ENCODE assay signal across 8 mouse cellular contexts in the genomic region with DNA sequence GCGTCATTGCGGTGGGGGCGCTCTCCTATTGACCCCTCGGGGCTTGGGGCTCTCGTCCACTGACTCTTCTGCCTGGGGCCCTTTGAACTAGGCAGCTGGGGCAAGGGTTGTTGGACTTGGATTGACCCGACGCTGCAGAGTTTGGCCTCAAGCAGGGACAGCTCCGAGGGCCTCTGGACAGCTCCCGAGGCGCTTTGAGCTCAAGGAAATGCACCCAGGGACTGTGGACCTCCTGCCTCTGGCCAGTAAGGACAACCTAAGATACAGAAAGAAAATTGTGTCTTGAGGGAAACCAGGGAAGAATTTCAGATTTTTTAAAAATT. TPM values are rescaled to one million over a fixed set of nuclear protein-coding genes. Genes with fewer than 3 reads are reported as not detected.
A peak's percentile ranks its signal among the peaks of the same experiment; 100 is the strongest.
DNase-seq lines count a peak whose midpoint lies in the region; ATAC-seq and TF ChIP-seq lines count a peak whose summit lies in the region.

No protein-coding gene starts in this region.

- no peak for ATAC-seq in embryonic facial prominence, embryonic 14.5 days (ENCODE audit: low read depth)
- ATAC-seq in intestine, embryonic 14.5 days (replicated peaks; ENCODE audit: low FRiP score, low TSS enrichment, low read depth): no peak; the same call in 1 of the 2 replicates
- ATAC-seq in midbrain, postnatal 0 days (ENCODE audit: low FRiP score): no peak

- peaks cover 17% of the 10 kb centered on the region; the same call in 1 of the 2 replicates for H3K27me3 ChIP-seq in embryonic facial prominence, embryonic 14.5 days (replicated peaks; ENCODE audit: control insufficient read depth, insufficient read depth, low read length)
- H3K27me3 ChIP-seq in intestine, embryonic 14.5 days (replicated peaks; ENCODE audit: control insufficient read depth, insufficient read depth, low read length): peaks cover 4% of the 10 kb centered on the region; the same call in 1 of the 2 replicates
- H3K27me3 ChIP-seq in midbrain, postnatal 0 days (ENCODE audit: insufficient read depth, low read length): no peaks in the 10 kb centered on the region

- TF ChIP-seq CTCF in left cerebral cortex, adult 2 months (IDR thresholded peaks at IDR 0.05): no peak
- TF ChIP-seq CTCF in midbrain, postnatal 0 days (IDR thresholded peaks at IDR 0.05): no peak

- intact Hi-C loops in left cerebral cortex, adult 2 months (cut with DNase I): loop anchor here (2.0 to 5.0 kb wide), 5 partner anchors 39 to 201 kb away; no protein-coding TSS in a partner anchor
- intact Hi-C loops in left cerebral cortex, postnatal 14 days (cut with DNase I): loop anchor here (5.0 to 10.0 kb wide), 4 partner anchors 41 to 183 kb away; no protein-coding TSS in a partner anchor

- H3K27ac ChIP-seq in left cerebral cortex, adult 2 months: no peak overlapping the region
- peak overlapping the region; percentile 80; the same call in 1 of the 2 replicates for H3K27ac ChIP-seq in embryonic facial prominence, embryonic 14.5 days (replicated peaks; ENCODE audit: low read depth, low read length)
- H3K27ac ChIP-seq in intestine, embryonic 14.5 days (ENCODE audit: low read depth): peak overlapping the region; percentile 72; the same call in 1 of the 2 replicates
- peak overlapping the region; percentile 67 for H3K27ac ChIP-seq in midbrain, postnatal 0 days (ENCODE audit: low read depth, low read length)

- no peaks in the 10 kb centered on the region for H3K9me3 ChIP-seq in embryonic facial prominence, embryonic 14.5 days (ENCODE audit: control insufficient read depth, low read length)
- no peaks in the 10 kb centered on the region for H3K9me3 ChIP-seq in intestine, embryonic 14.5 days (ENCODE audit: control insufficient read depth, low read length)
- H3K9me3 ChIP-seq in midbrain, postnatal 0 days (ENCODE audit: low read length): no peaks in the 10 kb centered on the region

- peaks cover 3% of the 10 kb centered on the region; the same call in 1 of the 2 replicates for H3K4me1 ChIP-seq in embryonic facial prominence, embryonic 14.5 days (ENCODE audit: control insufficient read depth, insufficient read depth, low read length)
- no peaks in the 10 kb centered on the region for H3K4me1 ChIP-seq in intestine, embryonic 14.5 days (replicated peaks; ENCODE audit: control insufficient read depth, insufficient read depth, low read length)
- H3K4me1 ChIP-seq in midbrain, postnatal 0 days (ENCODE audit: insufficient read depth, low read length): no peaks in the 10 kb centered on the region

- H3K36me3 ChIP-seq in embryonic facial prominence, embryonic 14.5 days (ENCODE audit: control insufficient read depth, insufficient read depth, low read length): no peaks in the 10 kb centered on the region
- no peaks in the 10 kb centered on the region for H3K36me3 ChIP-seq in intestine, embryonic 14.5 days (ENCODE audit: control insufficient read depth, insufficient read depth, low read length)
- no peaks in the 10 kb centered on the region for H3K36me3 ChIP-seq in midbrain, postnatal 0 days (ENCODE audit: insufficient read depth, low read length)

- H3K4me3 ChIP-seq in left cerebral cortex, adult 2 months: peak overlapping the region; percentile 87
- H3K4me3 ChIP-seq in embryonic facial prominence, embryonic 14.5 days (ENCODE audit: low read depth, low read length): peak overlapping the region; percentile 87
- H3K4me3 ChIP-seq in intestine, embryonic 14.5 days (ENCODE audit: low read depth, low read length): peak overlapping the region; percentile 63
- peak overlapping the region; percentile 87 for H3K4me3 ChIP-seq in midbrain, postnatal 0 days (ENCODE audit: low read depth, low read length)

- WGBS in embryonic facial prominence, embryonic 14.5 days: 3% methylated on average over 10 of the region's 10 CpGs
- WGBS in intestine, embryonic 14.5 days: 4% methylated on average over 10 of the region's 10 CpGs
- WGBS in midbrain, postnatal 0 days: under 1% methylated on average over 10 of the region's 10 CpGs

- peak overlapping the region; percentile 81 for H3K9ac ChIP-seq in embryonic facial prominence, embryonic 14.5 days (ENCODE audit: low read depth, low read length)
- peak overlapping the region; percentile 66 for H3K9ac ChIP-seq in intestine, embryonic 14.5 days (ENCODE audit: low read length)
- H3K9ac ChIP-seq in midbrain, postnatal 0 days (replicated peaks; ENCODE audit: low read length, poor library complexity, severe bottlenecking): peak overlapping the region; percentile 74

- H3K4me2 ChIP-seq in embryonic facial prominence, embryonic 14.5 days (ENCODE audit: low read depth, low read length): peak overlapping the region; percentile 93
- peak overlapping the region; percentile 78 for H3K4me2 ChIP-seq in intestine, embryonic 14.5 days (ENCODE audit: low read length)
- H3K4me2 ChIP-seq in midbrain, postnatal 0 days (ENCODE audit: low read depth, low read length, poor library complexity, severe bottlenecking): peak overlapping the region; percentile 94

- DNase-seq in left cerebral cortex, adult 2 months (ENCODE audit: extremely low spot score in 1 of 2, low spot score in 2 of 2): no peak
- DNase-seq in left cerebral cortex, postnatal 14 days (ENCODE audit: low spot score in 2 of 2): no peak
- DNase-seq in embryonic facial prominence, embryonic 14.5 days (ENCODE audit: low spot score): no peak
- DNase-seq in intestine, embryonic 14.5 days (ENCODE audit: low spot score): peak; percentile 68
- DNase-seq in midbrain, postnatal 0 days (ENCODE audit: low spot score): no peak
- no peak for DNase-seq in urinary bladder, adult 18-20 months (ENCODE audit: low spot score in 2 of 2)
- no peak for DNase-seq in right cerebral cortex, postnatal 14 days
- DNase-seq in thymus, postnatal 4 days: no peak

RNA-seq across cellular contexts. Expression of gene Elmo1, which starts 1.2 kb away (rescaled TPM):
- 10 to 100 TPM; 62.8 to 79.1 TPM for total RNA-seq in left cerebral cortex, adult 2 months (2021)
- total RNA-seq in left cerebral cortex, postnatal 14 days (2021): 10 to 100 TPM; 48.1 to 52.2 TPM
- polyA plus RNA-seq in embryonic facial prominence, embryonic 14.5 days (2014; fragmentation: Nextera tagmentation; extraction: Ambion mirVana): 16.6 and 21.4 TPM in 2 replicates
- polyA plus RNA-seq in intestine, embryonic 14.5 days (2014; fragmentation: Nextera tagmentation; extraction: Ambion mirVana): 16.6 and 19.7 TPM in 2 replicates
- 31.9 and 36.4 TPM in 2 replicates for total RNA-seq in midbrain, postnatal 0 days (2014; rRNA removed)
- polyA plus RNA-seq in midbrain, postnatal 0 days (2015; fragmentation: Nextera tagmentation; extraction: Ambion mirVana): 35.0 and 35.2 TPM in 2 replicates
